Mouse (Mus musculus) c-Kit-positive CD71-positive TER-119-positive erythroid progenitor cells, embryonic 14.5 days (primary cell): ENCODE results near the gene Theg.
A peak's percentile ranks its signal among the peaks of the same experiment; 100 is the strongest.

ENCODE experiments used
- DNase-seq: peaks from one replicate; pipeline ENCODE4 v3.0.0-alpha.2; 2013; ENCODE audit warnings: low spot score

Theg gene

GRCm38 (mm10) chr10:79536461-79537080 lies 50.6 kb downstream of the Theg start:
- DNase-seq = no peak

- DNase-seq = no peak
Measured at GRCm38 (mm10) chr10:79535431-79535830, 51.7 kb downstream of the Theg start.

- DNase-seq = no peak
Measured at GRCm38 (mm10) chr10:79534426-79534825, 52.7 kb downstream of the Theg start.

GRCm38 (mm10) chr10:79533126-79533911 lies 53.8 kb downstream of the Theg start, which contains the start of gene Plpp2:
Plpp2 (minus strand) TSS chr10:79533796.
- peak; percentile 69 for DNase-seq

GRCm38 (mm10) chr10:79532678-79533077 lies 54.5 kb downstream of the Theg start:
- no peak for DNase-seq

GRCm38 (mm10) chr10:79531593-79531992 lies 55.5 kb downstream of the Theg start:
- DNase-seq = no peak

GRCm38 (mm10) chr10:79530721-79531120 lies 56.4 kb downstream of the Theg start:
- no peak for DNase-seq

- no peak for DNase-seq
Measured at GRCm38 (mm10) chr10:79530241-79530640, 56.9 kb downstream of the Theg start.

- DNase-seq = no peak
Measured at GRCm38 (mm10) chr10:79528081-79528480, 59.0 kb downstream of the Theg start.

GRCm38 (mm10) chr10:79527453-79527845 lies 59.7 kb downstream of the Theg start:
- DNase-seq = no peak

- no peak for DNase-seq
Measured at GRCm38 (mm10) chr10:79526661-79527452, 60.3 kb downstream of the Theg start.
